Mouse (Mus musculus): Measurements from ENCODE around the gene Tekt1. TPM values are rescaled to one million over a fixed set of nuclear protein-coding genes. Genes with fewer than 3 reads are reported as not detected.
A peak's percentile ranks its signal among the peaks of the same experiment; 100 is the strongest.

Gene Tekt1
- total and polyA plus RNA-seq, 3 experiments: 0.08 TPM; not detected in 2

GRCm38 (mm10) chr11:72361385-72362346 lies 576 bp downstream of the Tekt1 start:
- Histone ChIP-seq H3K4me1 (ENCODE audit: control insufficient read depth in 1 of 2, insufficient read depth in 2 of 2) (peaks cover 0 to 3% of the 10 kb centered on the region in 2 experiments; a peak in 1 of 4 replicates), H3K36me3 (replicated peaks in 1 of 2; ENCODE audit: control insufficient read depth in 1 of 2, insufficient read depth in 1 of 2, low read length in 1 of 2) (no peaks in the 10 kb centered on the region), H3K9me3 (replicated peaks; ENCODE audit: low read length) (no peaks in the 10 kb centered on the region), H3K4me3 (replicated peaks in 1 of 3; ENCODE audit: low read depth in 2 of 3, low read length in 2 of 3, poor library complexity in 1 of 3) (no peak overlapping the region), H3K4me2 (ENCODE audit: insufficient read depth, low read depth, poor library complexity, severe bottlenecking) (no peak overlapping the region), H3K9ac (ENCODE audit: insufficient read depth, low read depth) (no peak overlapping the region), H3K27ac (ENCODE audit: insufficient read depth, low read depth) (no peak overlapping the region), H3K79me2 (replicated peaks; ENCODE audit: control insufficient read depth, extremely low read depth, insufficient read depth, poor library complexity, severe bottlenecking) (no peaks in the 10 kb centered on the region), H3K27me3 (replicated peaks) (peaks cover 67% of the 10 kb centered on the region)
- TF ChIP-seq USF2 (conservative IDR thresholded peaks at IDR 0.05; ENCODE audit: low read depth, low read length) (no peak), RCOR1 (conservative IDR thresholded peaks at IDR 0.05; ENCODE audit: low read depth, low read length) (no peak)
- no peak for DNase-seq (ENCODE audit: extremely low read depth)
- in situ Hi-C loops (cut with MboI; ENCODE audit: low pct_ligation_motif_present, low pct_unique_long_range_greater_than_20kb, low sequenced_read_pairs) (no loop called here), dilution Hi-C loops (cut with MboI; ENCODE audit: extremely low pct_ligation_motif_present, extremely low pct_unique_long_range_greater_than_20kb, low sequenced_read_pairs) (no loop called here)

GRCm38 (mm10) chr11:72354971-72355728 lies 7.1 kb downstream of the Tekt1 start:
- H3K4me1 ChIP-seq (ENCODE audit: control insufficient read depth in 1 of 2, insufficient read depth in 2 of 2): peaks cover 1 to 4% of the 10 kb centered on the region in 2 experiments; a peak in 2 of 4 replicates
- in situ Hi-C loops (cut with MboI; ENCODE audit: low pct_ligation_motif_present, low pct_unique_long_range_greater_than_20kb, low sequenced_read_pairs): loop anchor here (5.0 kb wide), 1 partner anchor 187 kb away; no protein-coding TSS in a partner anchor
- H3K36me3 ChIP-seq (replicated peaks in 1 of 2; ENCODE audit: control insufficient read depth in 1 of 2, insufficient read depth in 1 of 2, low read length in 1 of 2): no peaks in the 10 kb centered on the region
- TF ChIP-seq USF2 (conservative IDR thresholded peaks at IDR 0.05; ENCODE audit: low read depth, low read length) (no peak), JUND (conservative IDR thresholded peaks at IDR 0.05; ENCODE audit: low read depth, low read length) (no peak), SMC3 (IDR thresholded peaks at IDR 0.05; ENCODE audit: low read depth, low read length) (peak; percentile 97), RAD21 (IDR thresholded peaks at IDR 0.05; ENCODE audit: low read depth, low read length) (peak; percentile 77), CHD2 (IDR thresholded peaks at IDR 0.05; ENCODE audit: low read length) (no peak), NELFE (IDR thresholded peaks at IDR 0.05; ENCODE audit: low read depth, low read length) (peak; percentile 5; the same call in 1 of the 2 replicates), MEF2A (IDR thresholded peaks at IDR 0.05; ENCODE audit: borderline replicate concordance, low read depth, low read length) (no peak), UBTF (IDR thresholded peaks at IDR 0.05; ENCODE audit: low read depth, low read length) (no peak), CTCF (conservative IDR thresholded peaks at IDR 0.05 in 1 of 2, IDR thresholded peaks at IDR 0.05 in 1 of 2; ENCODE audit: low read depth in 2 of 2, low read length in 2 of 2) (peak; percentile 86 to 94)
- peak overlapping the region; percentile 65 for H3K4me2 ChIP-seq (ENCODE audit: insufficient read depth, low read depth, poor library complexity, severe bottlenecking)
- H3K4me3 ChIP-seq (replicated peaks in 1 of 3; ENCODE audit: low read depth in 2 of 3, low read length in 2 of 3, poor library complexity in 1 of 3): no peak overlapping the region
- dilution Hi-C loops (cut with MboI; ENCODE audit: extremely low pct_ligation_motif_present, extremely low pct_unique_long_range_greater_than_20kb, low sequenced_read_pairs): no loop called here
- no peaks in the 10 kb centered on the region for H3K79me2 ChIP-seq (replicated peaks; ENCODE audit: control insufficient read depth, extremely low read depth, insufficient read depth, poor library complexity, severe bottlenecking)
- no peak overlapping the region for H3K9ac ChIP-seq (ENCODE audit: insufficient read depth, low read depth)
- DNase-seq (ENCODE audit: extremely low read depth): peak; percentile 71
- H3K27me3 ChIP-seq (replicated peaks): peaks cover 41% of the 10 kb centered on the region
- no peaks in the 10 kb centered on the region for H3K9me3 ChIP-seq (replicated peaks; ENCODE audit: low read length)
- no peak overlapping the region for H3K27ac ChIP-seq (ENCODE audit: insufficient read depth, low read depth)

Data from CH12.LX (cell line).